Mouse (Mus musculus) bone marrow macrophage, adult 2 months (primary cell): Measurements from ENCODE around the gene Reln. TPM values are rescaled to one million over a fixed set of nuclear protein-coding genes. Genes with fewer than 3 reads are reported as not detected.

Experiments
- H3K27ac ChIP-seq: 2 replicates; pipeline ENCODE4 v1.5.1; 2012; ENCODE audit warnings: low read depth, low read length; ENCODE audit not compliant: insufficient read depth
- H3K4me1 ChIP-seq: 2 replicates; pipeline ENCODE4 v1.6.1; 2012; ENCODE audit warnings: low read length; ENCODE audit not compliant: control insufficient read depth, insufficient read depth
- H3K4me3 ChIP-seq: 2 replicates; pipeline ENCODE4 v1.5.1; 2012; ENCODE audit warnings: mild to moderate bottlenecking, low read length, moderate library complexity; ENCODE audit not compliant: insufficient read depth
- CTCF ChIP-seq: IDR thresholded peaks from 2 replicates; pipeline ENCODE4 v1.5.1; 2012; ENCODE audit warnings: low read depth, mild to moderate bottlenecking, low read length, moderate library complexity
- POLR2A ChIP-seq: IDR thresholded peaks from 2 replicates; pipeline ENCODE4 v1.6.1; 2012; ENCODE audit warnings: mild to moderate bottlenecking, low read depth, low read length, borderline replicate concordance
- polyA plus RNA-seq: library from polyadenylated mRNA; stranded (reverse); fragments of >200 nt; gene quantifications from 2 replicates; pipeline ENCODE4 v1.2.4, GENCODE M21; 2012; ENCODE audit not compliant: missing spikeins, insufficient read depth, insufficient read length

The Reln gene
- polyA plus RNA-seq, 1 experiment: not detected

DNA sequence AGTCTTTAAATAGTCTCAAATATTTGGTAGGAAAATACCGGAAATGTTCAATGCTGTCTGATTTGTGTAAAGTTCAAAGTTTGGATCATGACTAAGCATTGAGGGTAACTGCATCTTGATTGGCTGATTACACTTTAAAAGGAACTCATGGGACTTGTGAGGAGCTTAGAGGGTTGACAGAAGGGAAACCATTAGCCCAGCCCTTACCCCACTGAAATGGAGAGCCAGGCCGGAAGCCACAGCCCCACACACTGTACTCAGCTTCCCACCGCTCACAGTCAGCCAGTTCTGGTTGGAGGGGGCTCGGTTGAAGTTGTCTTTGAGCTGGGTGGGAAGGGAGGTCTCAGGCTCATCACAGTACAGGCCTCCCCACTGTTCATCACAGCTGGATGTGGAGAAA lies 413.4 kb downstream of the Reln start:
- Histone ChIP-seq H3K27ac (no peak overlapping the region), H3K4me3 (no peak overlapping the region), H3K4me1 (no peaks in the 10 kb centered on the region)
- TF ChIP-seq CTCF: no peak
- no peak for TF ChIP-seq POLR2A

DNA sequence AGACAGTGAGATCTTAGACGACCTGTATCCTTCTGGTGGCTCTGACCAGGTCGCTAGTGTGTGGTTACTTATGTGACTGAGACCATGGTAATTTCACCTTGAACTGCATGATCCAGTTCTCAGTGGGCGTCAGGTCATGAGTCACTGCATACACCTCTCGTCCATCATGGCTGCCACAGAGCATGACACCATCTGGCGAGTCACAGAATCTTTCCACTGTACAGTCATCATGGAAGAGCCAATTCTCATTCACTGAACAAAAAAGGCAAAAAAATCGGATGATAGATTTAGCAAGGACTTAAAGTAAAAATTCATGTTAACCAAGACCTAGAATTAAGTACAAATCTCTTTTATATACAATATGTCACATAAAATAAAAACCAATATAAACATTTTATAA lies 424.2 kb downstream of the Reln start:
- H3K27ac ChIP-seq: no peak overlapping the region
- TF ChIP-seq CTCF (no peak), POLR2A (no peak)
- no peaks in the 10 kb centered on the region for H3K4me1 ChIP-seq
- no peak overlapping the region for H3K4me3 ChIP-seq

DNA sequence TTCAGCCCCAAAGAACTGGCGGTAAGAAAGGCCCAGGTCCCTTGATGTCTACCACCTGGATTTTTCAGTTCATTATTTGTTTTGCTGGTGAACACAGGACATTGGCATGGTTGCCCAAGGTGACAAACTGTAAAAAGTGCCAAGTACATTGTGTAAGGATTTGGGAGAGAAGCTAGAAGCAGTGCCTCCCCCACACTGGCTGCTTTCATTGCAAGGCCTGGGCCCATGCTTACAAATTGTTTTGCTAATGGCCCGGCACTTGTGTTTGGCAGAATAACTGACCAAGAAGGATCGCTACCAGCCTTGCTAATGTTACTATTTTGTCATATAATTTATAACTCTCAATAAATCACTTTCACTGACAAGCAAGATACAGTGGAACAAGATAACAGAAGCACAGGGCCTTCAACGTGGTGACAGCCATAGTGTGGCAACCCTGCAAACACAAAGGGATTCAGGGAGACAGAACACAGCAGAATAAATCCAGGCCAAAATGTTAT lies 425.2 kb downstream of the Reln start:
- Histone ChIP-seq H3K4me3 (no peak overlapping the region), H3K4me1 (no peaks in the 10 kb centered on the region), H3K27ac (no peak overlapping the region)
- TF ChIP-seq POLR2A: no peak
- TF ChIP-seq CTCF: no peak

DNA sequence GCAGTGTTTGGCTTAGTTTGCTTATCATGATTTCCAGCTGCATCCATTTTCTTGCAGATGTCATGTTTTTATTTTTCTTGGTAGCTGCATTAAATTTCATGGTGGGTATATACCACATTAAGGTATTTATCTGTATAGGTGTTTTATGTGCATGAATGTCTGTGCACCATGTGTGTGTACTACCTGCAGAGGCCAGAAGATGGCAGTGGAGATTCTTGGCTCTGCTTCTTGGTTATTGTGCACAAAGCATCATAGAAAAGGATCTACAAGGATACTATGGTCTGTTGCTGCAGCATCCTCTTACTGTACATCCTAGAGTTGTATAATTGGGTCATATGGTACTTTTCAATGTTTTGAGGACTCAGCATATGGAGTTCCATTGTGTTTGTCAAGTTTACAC lies 428.5 kb downstream of the Reln start:
- TF ChIP-seq CTCF (no peak), POLR2A (no peak)
- no peaks in the 10 kb centered on the region for H3K4me1 ChIP-seq
- no peak overlapping the region for H3K4me3 ChIP-seq
- no peak overlapping the region for H3K27ac ChIP-seq

DNA sequence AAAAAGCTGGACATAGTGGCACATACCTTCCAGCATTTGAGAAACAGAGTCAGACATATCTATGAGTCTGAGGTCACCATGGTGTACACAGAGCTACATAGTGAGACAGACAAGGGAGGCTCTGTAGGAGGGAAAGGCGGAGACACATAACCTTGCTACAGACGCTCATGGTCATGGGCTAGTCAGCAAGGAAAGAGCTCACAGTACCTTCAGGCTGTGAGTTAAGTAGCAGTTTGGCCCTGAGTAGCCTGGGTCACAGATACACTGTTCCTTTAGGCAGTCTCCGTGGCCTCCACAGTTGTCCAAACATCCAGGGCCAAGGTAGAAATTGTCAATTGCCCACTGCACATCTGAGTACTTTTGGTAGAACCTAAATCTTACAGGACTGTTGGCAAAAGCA lies 429.7 kb downstream of the Reln start:
- no peak overlapping the region for H3K27ac ChIP-seq
- H3K4me1 ChIP-seq: no peaks in the 10 kb centered on the region
- TF ChIP-seq CTCF (no peak), POLR2A (no peak)
- H3K4me3 ChIP-seq: no peak overlapping the region

DNA sequence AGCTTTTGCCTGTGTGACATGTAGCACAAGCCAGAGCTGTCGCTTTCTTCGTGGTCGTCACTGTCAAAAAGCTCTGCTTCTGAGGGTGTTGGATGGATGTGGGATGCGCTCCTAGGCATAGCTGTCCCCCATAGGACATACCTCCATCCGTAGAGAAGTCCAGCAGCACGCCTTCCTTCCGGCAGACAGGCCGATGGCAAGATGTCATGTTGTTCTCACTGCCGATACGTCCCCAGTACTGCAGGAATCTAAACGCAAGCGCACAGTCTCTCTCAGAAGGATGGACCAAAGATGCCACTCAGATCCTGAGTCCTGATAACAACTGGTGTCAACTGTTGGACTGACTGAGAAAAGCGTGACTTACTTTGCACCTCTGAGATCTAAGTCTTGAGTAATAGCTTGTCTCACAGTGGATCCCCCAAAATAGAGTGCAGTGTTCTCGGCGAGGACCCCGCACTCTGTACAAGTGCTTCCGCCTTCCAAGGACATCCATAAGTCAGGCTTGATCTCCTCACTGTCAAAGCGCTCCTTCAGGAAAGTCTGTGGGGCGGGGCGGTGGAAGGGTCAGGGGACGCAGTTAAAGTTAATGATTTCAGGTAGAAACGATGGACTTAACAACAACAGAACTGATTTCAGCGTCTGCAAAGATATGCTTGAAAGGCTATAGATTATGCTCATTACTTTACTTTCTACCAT lies 431.5 kb downstream of the Reln start:
- Histone ChIP-seq H3K4me1 (no peaks in the 10 kb centered on the region), H3K27ac (no peak overlapping the region), H3K4me3 (no peak overlapping the region)
- no peak for TF ChIP-seq POLR2A
- no peak for TF ChIP-seq CTCF

DNA sequence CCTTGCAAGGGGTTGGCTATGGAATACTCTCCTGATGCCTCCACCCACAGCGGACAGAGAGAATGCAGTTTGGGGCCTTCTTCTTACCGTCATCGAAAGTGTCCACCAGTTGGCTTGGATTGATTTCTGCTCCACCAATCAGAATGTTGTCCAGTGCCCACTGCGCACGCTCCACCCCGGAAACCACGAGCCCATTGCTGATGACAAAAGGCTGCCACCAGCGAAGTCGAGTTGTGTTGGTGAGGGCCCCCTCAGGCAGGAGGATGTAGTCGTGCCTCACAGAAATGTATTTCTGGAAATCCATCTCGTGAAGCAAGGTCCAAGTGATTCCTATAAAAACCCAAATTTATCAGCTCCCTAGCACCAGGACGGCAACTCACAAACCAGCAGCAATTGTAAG lies 433.8 kb downstream of the Reln start:
- no peak overlapping the region for H3K27ac ChIP-seq
- no peak overlapping the region for H3K4me3 ChIP-seq
- TF ChIP-seq CTCF: no peak
- no peak for TF ChIP-seq POLR2A
- H3K4me1 ChIP-seq: no peaks in the 10 kb centered on the region

DNA sequence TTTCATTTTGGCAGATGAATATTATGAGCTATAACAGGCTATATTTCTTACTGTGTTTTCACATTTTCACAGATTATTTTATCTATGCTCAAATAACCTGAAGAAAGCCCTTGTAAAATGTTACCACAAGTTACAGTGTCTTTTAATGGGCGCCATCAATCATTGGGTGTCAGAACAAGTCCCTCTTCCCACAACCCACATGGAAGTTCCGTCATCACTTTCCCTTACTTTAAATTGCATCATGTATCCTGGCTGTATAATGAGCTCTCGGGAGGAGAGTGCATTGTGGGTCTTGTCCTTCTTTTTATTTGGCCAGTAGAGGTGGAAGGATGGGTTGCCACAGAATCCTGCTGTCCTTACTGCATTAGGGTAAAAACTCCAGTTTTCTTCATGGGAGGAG lies 434.8 kb downstream of the Reln start:
- Histone ChIP-seq H3K4me1 (no peaks in the 10 kb centered on the region), H3K4me3 (no peak overlapping the region), H3K27ac (no peak overlapping the region)
- TF ChIP-seq CTCF (no peak), POLR2A (no peak)

DNA sequence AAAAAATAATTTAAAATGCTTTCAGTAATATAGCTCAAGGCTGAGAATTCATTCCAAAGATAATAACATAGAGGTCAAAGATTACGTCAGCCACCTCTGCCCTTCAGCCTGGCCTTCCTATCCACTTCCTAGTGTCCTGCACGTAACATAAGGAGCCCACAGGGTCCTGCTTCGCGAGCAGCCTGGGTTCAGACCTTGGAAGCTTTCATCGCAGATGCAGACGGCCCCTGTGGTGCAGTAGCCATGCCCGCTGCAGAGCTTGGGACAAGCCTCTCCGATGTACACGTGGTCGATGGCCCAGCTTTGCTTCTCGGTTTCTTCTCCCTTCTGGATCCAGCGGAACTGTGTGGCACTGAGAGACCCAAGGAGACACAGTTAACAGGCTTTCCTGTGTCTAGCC lies 443.1 kb downstream of the Reln start:
- Histone ChIP-seq H3K27ac (no peak overlapping the region), H3K4me1 (no peaks in the 10 kb centered on the region), H3K4me3 (no peak overlapping the region)
- TF ChIP-seq CTCF (no peak), POLR2A (no peak)

DNA sequence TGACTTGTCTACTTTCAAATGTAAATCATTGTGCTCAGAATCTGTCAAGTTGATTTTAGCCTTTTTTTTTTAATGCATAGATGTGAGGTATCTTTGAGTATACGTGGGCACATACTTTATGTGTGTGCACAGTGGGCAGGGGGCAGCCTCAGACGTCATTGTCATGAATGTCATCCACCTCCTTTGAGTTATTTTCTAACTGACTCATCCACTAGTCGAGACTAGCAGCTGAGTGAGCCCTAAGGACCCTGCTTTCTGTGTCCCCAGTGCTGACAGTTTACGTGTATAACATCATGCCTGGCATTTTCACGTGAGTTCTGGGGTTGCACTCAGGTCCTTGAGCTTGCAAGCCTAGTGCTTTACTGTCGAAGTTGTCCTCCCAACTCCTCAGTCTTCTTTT lies 443.6 kb downstream of the Reln start:
- Histone ChIP-seq H3K4me3 (no peak overlapping the region), H3K27ac (no peak overlapping the region), H3K4me1 (no peaks in the 10 kb centered on the region)
- TF ChIP-seq CTCF (no peak), POLR2A (no peak)
